In genomic region chr4:136864751-136865470, GRCm38 (mm10) we compare ENCODE assay signal across 11 mouse cellular contexts. TPM values are rescaled to one million over a fixed set of nuclear protein-coding genes. Genes with fewer than 3 reads are reported as not detected.
DNase-seq lines count a peak whose midpoint lies in the region; ATAC-seq lines count a peak whose summit lies in the region.
"Had no signal": no experiment of that assay in that cellular context is flagged by ENCODE, and none has a peak within 500 bp of the region (broad histone marks: within the 10 kb centered on the region; RNA-seq: fewer than 3 reads in every experiment).

No protein-coding gene starts in this region.

- H3K4me3 ChIP-seq in liver, embryonic 11.5 days (ENCODE audit: low read depth, low read length): no peak overlapping the region
- no peak overlapping the region for H3K4me3 ChIP-seq in liver, embryonic 12.5 days
- no peak overlapping the region for H3K4me3 ChIP-seq in forebrain, embryonic 15.5 days
- peak overlapping the region; percentile 29 for H3K4me3 ChIP-seq in midbrain, embryonic 10.5 days
- H3K4me3 ChIP-seq: erythroblast, embryonic 14.5 days; heart, adult 2 months had no signal

- WGBS in liver, embryonic 11.5 days: 27% methylated on average over 15 of the region's 15 CpGs
- 24% methylated on average over 15 of the region's 15 CpGs for WGBS in liver, embryonic 12.5 days (ENCODE audit: insufficient replicate concordance)
- 3% methylated on average over 15 of the region's 15 CpGs for WGBS in forebrain, embryonic 15.5 days
- WGBS in midbrain, embryonic 10.5 days: 5% methylated on average over 15 of the region's 15 CpGs

- H3K27ac ChIP-seq in liver, embryonic 11.5 days (ENCODE audit: low read depth, low read length): no peak overlapping the region
- no peak overlapping the region for H3K27ac ChIP-seq in liver, embryonic 12.5 days
- peak overlapping the region; percentile 41; the same call in 1 of the 2 replicates for H3K27ac ChIP-seq in forebrain, embryonic 15.5 days (replicated peaks)
- peak overlapping the region; percentile 93 for H3K27ac ChIP-seq in midbrain, embryonic 10.5 days (replicated peaks)
- H3K27ac ChIP-seq: heart, adult 2 months had no signal

- 0 out of 2 replicates have a peak, but pooled peaks cover 6% of the 10 kb centered on the region for H3K4me1 ChIP-seq in liver, embryonic 11.5 days (replicated peaks; ENCODE audit: control insufficient read depth, insufficient read depth, low read length)
- H3K4me1 ChIP-seq in liver, embryonic 12.5 days: 0 out of 2 replicates have a peak, but pooled peaks cover 10% of the 10 kb centered on the region
- H3K4me1 ChIP-seq in forebrain, embryonic 15.5 days: peaks cover 32% of the 10 kb centered on the region
- peaks cover 93% of the 10 kb centered on the region for H3K4me1 ChIP-seq in midbrain, embryonic 10.5 days

- H3K27me3 ChIP-seq in liver, embryonic 11.5 days (replicated peaks; ENCODE audit: control insufficient read depth, insufficient read depth, low read length): peaks cover 12% of the 10 kb centered on the region
- peaks cover 62% of the 10 kb centered on the region for H3K27me3 ChIP-seq in liver, embryonic 12.5 days (replicated peaks)
- H3K27me3 ChIP-seq in forebrain, embryonic 15.5 days: no peaks in the 10 kb centered on the region
- peaks cover 19% of the 10 kb centered on the region; the same call in 1 of the 2 replicates for H3K27me3 ChIP-seq in midbrain, embryonic 10.5 days (ENCODE audit: low read depth, poor library complexity, severe bottlenecking)

- no peaks in the 10 kb centered on the region for H3K36me3 ChIP-seq in liver, embryonic 11.5 days (ENCODE audit: control insufficient read depth, insufficient read depth, low read length)
- no peaks in the 10 kb centered on the region for H3K36me3 ChIP-seq in liver, embryonic 12.5 days
- H3K36me3 ChIP-seq in forebrain, embryonic 15.5 days: no peaks in the 10 kb centered on the region
- no peaks in the 10 kb centered on the region for H3K36me3 ChIP-seq in midbrain, embryonic 10.5 days

- no peak overlapping the region for H3K9ac ChIP-seq in liver, embryonic 11.5 days (ENCODE audit: low read depth, low read length)
- no peak overlapping the region for H3K9ac ChIP-seq in liver, embryonic 12.5 days
- H3K9ac ChIP-seq in forebrain, embryonic 15.5 days (replicated peaks): no peak overlapping the region

- H3K4me2 ChIP-seq in liver, embryonic 11.5 days: no peak overlapping the region
- no peak overlapping the region for H3K4me2 ChIP-seq in liver, embryonic 12.5 days
- no peak overlapping the region for H3K4me2 ChIP-seq in forebrain, embryonic 15.5 days (replicated peaks)

- ATAC-seq in liver, embryonic 11.5 days (replicated peaks; ENCODE audit: low FRiP score): no peak
- no peak for ATAC-seq in liver, embryonic 12.5 days
- no peak for ATAC-seq in forebrain, embryonic 15.5 days (replicated peaks)

- peak; percentile 45 for DNase-seq in liver, embryonic 11.5 days (ENCODE audit: low spot score)
- DNase-seq in midbrain, embryonic 10.5 days (ENCODE audit: low spot score): peak; percentile 96
- peak; percentile 22 for DNase-seq in yolk sac, embryonic 10.5 days (ENCODE audit: low spot score)
- DNase-seq in Muller cell, postnatal 12 days (ENCODE audit: inconsistent ontology term): no peak
- no peak for DNase-seq in liver
- DNase-seq in urinary bladder, postnatal 25 days (ENCODE audit: low spot score): no peak
- DNase-seq: heart, adult 2 months; lung, adult 18-20 months had no signal

- H3K9me3 ChIP-seq in liver, embryonic 11.5 days (ENCODE audit: control insufficient read depth, low read length): no peaks in the 10 kb centered on the region
- H3K9me3 ChIP-seq in liver, embryonic 12.5 days (replicated peaks): no peaks in the 10 kb centered on the region
- H3K9me3 ChIP-seq in forebrain, embryonic 15.5 days: no peaks in the 10 kb centered on the region
- H3K9me3 ChIP-seq in midbrain, embryonic 10.5 days (replicated peaks): no peaks in the 10 kb centered on the region

RNA-seq across cellular contexts. Expression of gene C1qb, which starts 21.1 kb away (rescaled TPM):
- 77.7 and 81.2 TPM in 2 replicates for polyA plus RNA-seq in liver, embryonic 11.5 days (2014; fragmentation: Nextera tagmentation; extraction: Ambion mirVana)
- polyA plus RNA-seq in liver, embryonic 12.5 days (2016; fragmentation: Nextera tagmentation; extraction: Ambion mirVana): 53.1 and 54.6 TPM in 2 replicates
- polyA plus RNA-seq in forebrain, embryonic 15.5 days (2015; fragmentation: Nextera tagmentation; extraction: Ambion mirVana): 28.2 and 30.5 TPM in 2 replicates
- polyA plus RNA-seq in midbrain, embryonic 10.5 days (2016; fragmentation: Nextera tagmentation; extraction: Ambion mirVana): 20.6 and 32.4 TPM in 2 replicates

RNA-seq across cellular contexts. Expression of gene C1qc, which starts 28.0 kb away (rescaled TPM):
- 40.4 and 42.0 TPM in 2 replicates for polyA plus RNA-seq in liver, embryonic 11.5 days (2014; fragmentation: Nextera tagmentation; extraction: Ambion mirVana)
- polyA plus RNA-seq in liver, embryonic 12.5 days (2016; fragmentation: Nextera tagmentation; extraction: Ambion mirVana): 32.7 and 33.5 TPM in 2 replicates
- 18.8 and 20.7 TPM in 2 replicates for polyA plus RNA-seq in forebrain, embryonic 15.5 days (2015; fragmentation: Nextera tagmentation; extraction: Ambion mirVana)
- 7.1 and 12.9 TPM in 2 replicates for polyA plus RNA-seq in midbrain, embryonic 10.5 days (2016; fragmentation: Nextera tagmentation; extraction: Ambion mirVana)

RNA-seq across cellular contexts. Expression of gene Ephb2, which starts 29.1 kb away (rescaled TPM):
- polyA plus RNA-seq in liver, embryonic 11.5 days (2014; fragmentation: Nextera tagmentation; extraction: Ambion mirVana): 4.8 and 5.1 TPM in 2 replicates
- 1.4 and 1.7 TPM in 2 replicates for polyA plus RNA-seq in liver, embryonic 12.5 days (2016; fragmentation: Nextera tagmentation; extraction: Ambion mirVana)
- 18.9 and 20.4 TPM in 2 replicates for polyA plus RNA-seq in forebrain, embryonic 15.5 days (2015; fragmentation: Nextera tagmentation; extraction: Ambion mirVana)
- 15.6 and 20.9 TPM in 2 replicates for polyA plus RNA-seq in midbrain, embryonic 10.5 days (2016; fragmentation: Nextera tagmentation; extraction: Ambion mirVana)
- polyA plus RNA-seq: erythroblast, embryonic 14.5 days had no signal

RNA-seq across cellular contexts. Expression of gene C1qa, which starts 33.7 kb away (rescaled TPM):
- polyA plus RNA-seq in liver, embryonic 11.5 days (2014; fragmentation: Nextera tagmentation; extraction: Ambion mirVana): 32.5 and 37.8 TPM in 2 replicates
- 24.8 and 26.2 TPM in 2 replicates for polyA plus RNA-seq in liver, embryonic 12.5 days (2016; fragmentation: Nextera tagmentation; extraction: Ambion mirVana)
- polyA plus RNA-seq in forebrain, embryonic 15.5 days (2015; fragmentation: Nextera tagmentation; extraction: Ambion mirVana): 22.0 and 23.3 TPM in 2 replicates
- 4.9 and 9.1 TPM in 2 replicates for polyA plus RNA-seq in midbrain, embryonic 10.5 days (2016; fragmentation: Nextera tagmentation; extraction: Ambion mirVana)

Comparison
In these comparisons a context has a peak if more than half of its experiments do, and no peak if none do; other contexts are left out.
1. DNase-seq: peak in liver, embryonic 11.5 days (single experiment), midbrain, embryonic 10.5 days (single experiment) and yolk sac, embryonic 10.5 days (single experiment); none in Muller cell, postnatal 12 days (single experiment), liver (single experiment) and urinary bladder, postnatal 25 days (single experiment).
2. H3K27ac ChIP-seq: peak in forebrain, embryonic 15.5 days (single experiment) and midbrain, embryonic 10.5 days (single experiment); none in liver, embryonic 11.5 days (single experiment) and liver, embryonic 12.5 days (single experiment).